25 mouse cellular contexts compared by ENCODE assay signal in genomic region chr9:70911163-70911562, GRCm38 (mm10). TPM values are rescaled to one million over a fixed set of nuclear protein-coding genes. Genes with fewer than 3 reads are reported as not detected.
DNase-seq lines count a peak whose midpoint lies in the region; ATAC-seq lines count a peak whose summit lies in the region.
"Had no signal": no experiment of that assay in that cellular context is flagged by ENCODE, and none has a peak within 500 bp of the region (broad histone marks: within the 10 kb centered on the region; RNA-seq: fewer than 3 reads in every experiment).

No protein-coding gene starts in this region.

- H3K4me2 ChIP-seq in liver, embryonic 12.5 days, result no peak overlapping the region
- H3K4me2 ChIP-seq in liver, embryonic 11.5 days, result no peak overlapping the region
- no peak overlapping the region for H3K4me2 ChIP-seq in neural tube, embryonic 13.5 days
- H3K4me2 ChIP-seq: embryonic facial prominence, embryonic 12.5 days; embryonic facial prominence, embryonic 15.5 days; heart, embryonic 13.5 days; hindbrain, embryonic 13.5 days had no signal

- no peak for ATAC-seq in liver, embryonic 12.5 days
- ATAC-seq in liver, embryonic 11.5 days (replicated peaks; ENCODE audit: low FRiP score), result no peak
- ATAC-seq in neural tube, embryonic 13.5 days (ENCODE audit: low read depth), result no peak
- ATAC-seq: activated CD4-positive, CD25-positive, alpha-beta regulatory T cell, adult 4 months; forebrain, embryonic 14.5 days; forebrain, postnatal 0 days; hindbrain, embryonic 16.5 days had no signal

- 83% methylated on average over 4 of the region's 4 CpGs for WGBS in liver, embryonic 12.5 days (ENCODE audit: insufficient replicate concordance)
- WGBS in liver, embryonic 11.5 days, result 83% methylated on average over 4 of the region's 4 CpGs
- 72% methylated on average over 4 of the region's 4 CpGs for WGBS in neural tube, embryonic 13.5 days

- H3K9ac ChIP-seq in liver, embryonic 12.5 days, result no peak overlapping the region
- H3K9ac ChIP-seq in liver, embryonic 11.5 days (ENCODE audit: low read depth, low read length), result no peak overlapping the region
- no peak overlapping the region for H3K9ac ChIP-seq in neural tube, embryonic 13.5 days
- H3K9ac ChIP-seq: embryonic facial prominence, embryonic 12.5 days; embryonic facial prominence, embryonic 15.5 days; forebrain, postnatal 0 days; heart, embryonic 13.5 days; hindbrain, embryonic 13.5 days had no signal

- H3K9me3 ChIP-seq in liver, embryonic 12.5 days (replicated peaks), result no peaks in the 10 kb centered on the region
- H3K9me3 ChIP-seq in liver, embryonic 11.5 days (ENCODE audit: control insufficient read depth, low read length), result no peaks in the 10 kb centered on the region
- no peaks in the 10 kb centered on the region for H3K9me3 ChIP-seq in neural tube, embryonic 13.5 days
- H3K9me3 ChIP-seq: embryonic facial prominence, embryonic 12.5 days; embryonic facial prominence, embryonic 15.5 days; heart, embryonic 10.5 days; heart, embryonic 13.5 days; hindbrain, embryonic 10.5 days; hindbrain, embryonic 13.5 days had no signal

- peak overlapping the region; percentile 21; the same call in 1 of the 2 replicates for H3K27ac ChIP-seq in liver, embryonic 12.5 days
- no peak overlapping the region; the same call in 1 of the 2 replicates for H3K27ac ChIP-seq in liver, embryonic 11.5 days (ENCODE audit: low read depth, low read length)
- 0 out of 2 replicates have a peak overlapping the region, but pooled peaks have one; percentile 3 for H3K27ac ChIP-seq in neural tube, embryonic 13.5 days (replicated peaks)
- H3K27ac ChIP-seq: embryonic facial prominence, embryonic 12.5 days; embryonic facial prominence, embryonic 15.5 days; heart, embryonic 10.5 days; heart, embryonic 13.5 days; hindbrain, embryonic 10.5 days; hindbrain, embryonic 13.5 days had no signal

- H3K4me3 ChIP-seq in liver, embryonic 12.5 days, result no peak overlapping the region
- H3K4me3 ChIP-seq in liver, embryonic 11.5 days (ENCODE audit: low read depth, low read length), result no peak overlapping the region
- H3K4me3 ChIP-seq in neural tube, embryonic 13.5 days, result no peak overlapping the region
- H3K4me3 ChIP-seq: embryonic facial prominence, embryonic 12.5 days; embryonic facial prominence, embryonic 15.5 days; gastrocnemius, adult 2 months; heart, embryonic 10.5 days; heart, embryonic 13.5 days; hindbrain, embryonic 10.5 days; hindbrain, embryonic 13.5 days had no signal

- no peaks in the 10 kb centered on the region for H3K36me3 ChIP-seq in liver, embryonic 12.5 days
- H3K36me3 ChIP-seq in liver, embryonic 11.5 days (ENCODE audit: control insufficient read depth, insufficient read depth, low read length), result no peaks in the 10 kb centered on the region
- H3K36me3 ChIP-seq in neural tube, embryonic 13.5 days, result no peaks in the 10 kb centered on the region
- H3K36me3 ChIP-seq: embryonic facial prominence, embryonic 12.5 days; embryonic facial prominence, embryonic 15.5 days; heart, embryonic 10.5 days; heart, embryonic 13.5 days; hindbrain, embryonic 10.5 days; hindbrain, embryonic 13.5 days had no signal

- H3K4me1 ChIP-seq in liver, embryonic 12.5 days, result peaks cover 49% of the 10 kb centered on the region
- H3K4me1 ChIP-seq in liver, embryonic 11.5 days (replicated peaks; ENCODE audit: control insufficient read depth, insufficient read depth, low read length), result peaks cover 26% of the 10 kb centered on the region
- H3K4me1 ChIP-seq in neural tube, embryonic 13.5 days (replicated peaks), result peaks cover 4% of the 10 kb centered on the region; the same call in 1 of the 2 replicates
- H3K4me1 ChIP-seq: embryonic facial prominence, embryonic 12.5 days had no signal

- DNase-seq in cerebellum, postnatal 10 days, result peak; percentile 51
- no peak for DNase-seq in cerebellum, postnatal 36 days
- peak; percentile 38 for DNase-seq in kidney, postnatal 10 days
- no peak for DNase-seq in kidney, adult 8-10 months
- DNase-seq in liver, embryonic 11.5 days (ENCODE audit: low spot score), result no peak
- DNase-seq in neural tube, embryonic 10.5 days (ENCODE audit: extremely low spot score, low spot score), result no peak
- DNase-seq: adrenal gland, adult 8-10 months; adrenal gland, postnatal 25 days; cerebellum, adult 11-12 months; cerebellum, adult 8-10 months; forebrain, postnatal 0 days; gastrocnemius, adult 2 months; gastrocnemius, postnatal 14 days had no signal

- H3K27me3 ChIP-seq in liver, embryonic 12.5 days (replicated peaks), result no peaks in the 10 kb centered on the region
- no peaks in the 10 kb centered on the region for H3K27me3 ChIP-seq in liver, embryonic 11.5 days (replicated peaks; ENCODE audit: control insufficient read depth, insufficient read depth, low read length)
- no peaks in the 10 kb centered on the region for H3K27me3 ChIP-seq in neural tube, embryonic 13.5 days
- H3K27me3 ChIP-seq: embryonic facial prominence, embryonic 12.5 days; embryonic facial prominence, embryonic 15.5 days; hindbrain, embryonic 13.5 days had no signal

RNA-seq across cellular contexts. Expression of gene Lipc, which starts 40.9 kb away (rescaled TPM):
- 15.4 and 17.5 TPM in 2 replicates for polyA plus RNA-seq in liver, embryonic 12.5 days (2016; fragmentation: Nextera tagmentation; extraction: Ambion mirVana)
- 15.0 and 16.7 TPM in 2 replicates for polyA plus RNA-seq in liver, embryonic 11.5 days (2014; fragmentation: Nextera tagmentation; extraction: Ambion mirVana)
- polyA plus RNA-seq in neural tube, embryonic 13.5 days (2015; fragmentation: Nextera tagmentation; extraction: Ambion mirVana), result 0.36 TPM in 1 of 2 replicates, not detected in the other
- polyA plus RNA-seq: embryonic facial prominence, embryonic 12.5 days; forebrain, embryonic 11.5 days; hindbrain, embryonic 10.5 days; hindbrain, embryonic 13.5 days had no signal

Comparison
In these comparisons a context has a peak if more than half of its experiments do, and no peak if none do; other contexts are left out.
1. DNase-seq: peak in cerebellum, postnatal 10 days (2 of 2) and kidney, postnatal 10 days (single experiment); none in cerebellum, postnatal 36 days (0 of 2), kidney, adult 8-10 months (0 of 2), liver, embryonic 11.5 days (single experiment) and neural tube, embryonic 10.5 days (single experiment).
2. RNA of gene Lipc, which starts 40.9 kb away (polyA plus RNA-seq): 15.4 to 17.5 TPM in liver, embryonic 12.5 days and 15.0 to 16.7 TPM in liver, embryonic 11.5 days; 0.36 TPM in neural tube, embryonic 13.5 days; every median in the first group is over 10 times any median in the second.